Mouse (Mus musculus): Measurements from ENCODE around the gene Clec16a. TPM values are rescaled to one million over a fixed set of nuclear protein-coding genes. Genes with fewer than 3 reads are reported as not detected.
A peak's percentile ranks its signal among the peaks of the same experiment; 100 is the strongest.

The Clec16a gene
- polyA plus RNA-seq, 1 experiment, result 25.2 TPM

DNA sequence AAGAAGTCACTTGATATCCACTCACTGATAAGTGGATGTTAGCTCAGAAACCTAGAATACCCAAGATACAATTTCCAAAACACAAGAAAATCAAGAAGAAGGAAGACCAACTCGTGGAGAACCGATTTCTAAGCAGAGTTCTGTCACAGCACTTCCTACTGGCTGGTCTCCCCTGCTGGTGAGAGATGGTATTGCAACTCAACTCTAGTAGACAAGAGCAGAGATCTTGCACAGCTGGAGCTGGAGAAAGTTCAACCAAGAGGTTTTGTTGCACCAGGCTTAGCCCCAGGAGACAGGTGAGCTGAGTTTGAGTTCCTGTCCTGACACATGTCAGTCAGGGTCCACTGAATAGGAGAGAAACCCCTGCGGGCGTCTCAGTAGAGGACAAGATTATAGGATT lies 222.0 kb downstream of the Clec16a start:
- Histone ChIP-seq H3K4me3 (ENCODE audit: control insufficient read depth, insufficient read depth, low read length) (no peak overlapping the region), H3K4me1 (replicated peaks; ENCODE audit: control insufficient read depth, insufficient read depth, low read length) (peaks cover 47% of the 10 kb centered on the region), H3K27ac (ENCODE audit: control insufficient read depth, insufficient read depth, low read length) (no peak overlapping the region), H3K36me3 (ENCODE audit: control insufficient read depth, insufficient read depth, low read length) (no peaks in the 10 kb centered on the region), H3K27me3 (ENCODE audit: control insufficient read depth, insufficient read depth, low read length) (no peaks in the 10 kb centered on the region)
- 44% methylated on average over 4 of the region's 4 CpGs for WGBS
- peak; percentile 90 for DNase-seq
- TF ChIP-seq CTCF (IDR thresholded peaks at IDR 0.05; ENCODE audit: borderline replicate concordance, control insufficient read depth, extremely low read depth, insufficient read depth, low read length, poor library complexity) (no peak), POLR2A (IDR thresholded peaks at IDR 0.05; ENCODE audit: control insufficient read depth, extremely low read depth, insufficient read depth, low read length, poor library complexity) (no peak)

DNA sequence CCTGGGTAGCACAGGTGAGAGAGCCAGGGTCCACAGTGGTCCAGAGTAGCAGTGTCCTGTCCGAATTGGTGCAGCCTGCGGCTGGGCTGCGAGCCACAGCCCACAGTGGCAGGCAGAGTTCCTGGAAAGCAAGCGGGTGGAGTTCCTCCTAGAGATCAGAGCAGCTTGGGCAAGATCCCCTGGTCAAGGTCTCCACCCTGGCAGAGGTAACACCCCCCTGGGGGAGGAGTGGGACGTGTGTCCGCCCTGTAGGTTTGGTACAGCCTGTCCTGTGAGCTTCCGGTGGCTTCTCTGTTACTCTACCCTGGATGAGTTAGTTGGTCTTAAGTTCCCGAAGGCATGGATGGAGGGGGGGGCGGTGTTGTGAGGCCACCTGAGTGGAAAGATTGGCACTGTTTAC lies 223.7 kb downstream of the Clec16a start:
- no peaks in the 10 kb centered on the region for H3K36me3 ChIP-seq (ENCODE audit: control insufficient read depth, insufficient read depth, low read length)
- H3K27ac ChIP-seq (ENCODE audit: control insufficient read depth, insufficient read depth, low read length), result no peak overlapping the region; the same call in 1 of the 2 replicates
- no peak overlapping the region for H3K4me3 ChIP-seq (ENCODE audit: control insufficient read depth, insufficient read depth, low read length)
- DNase-seq, result no peak
- 17% methylated on average over 9 of the region's 9 CpGs for WGBS
- TF ChIP-seq CTCF (IDR thresholded peaks at IDR 0.05; ENCODE audit: borderline replicate concordance, control insufficient read depth, extremely low read depth, insufficient read depth, low read length, poor library complexity) (no peak), POLR2A (IDR thresholded peaks at IDR 0.05; ENCODE audit: control insufficient read depth, extremely low read depth, insufficient read depth, low read length, poor library complexity) (no peak)
- no peaks in the 10 kb centered on the region for H3K27me3 ChIP-seq (ENCODE audit: control insufficient read depth, insufficient read depth, low read length)
- peaks cover 60% of the 10 kb centered on the region for H3K4me1 ChIP-seq (replicated peaks; ENCODE audit: control insufficient read depth, insufficient read depth, low read length)

- 3% methylated on average over 2 of the region's 2 CpGs for WGBS
These were observed 224.5 kb downstream of the Clec16a start for GRCm38 (mm10) chr16:10769661-10770060.

DNA sequence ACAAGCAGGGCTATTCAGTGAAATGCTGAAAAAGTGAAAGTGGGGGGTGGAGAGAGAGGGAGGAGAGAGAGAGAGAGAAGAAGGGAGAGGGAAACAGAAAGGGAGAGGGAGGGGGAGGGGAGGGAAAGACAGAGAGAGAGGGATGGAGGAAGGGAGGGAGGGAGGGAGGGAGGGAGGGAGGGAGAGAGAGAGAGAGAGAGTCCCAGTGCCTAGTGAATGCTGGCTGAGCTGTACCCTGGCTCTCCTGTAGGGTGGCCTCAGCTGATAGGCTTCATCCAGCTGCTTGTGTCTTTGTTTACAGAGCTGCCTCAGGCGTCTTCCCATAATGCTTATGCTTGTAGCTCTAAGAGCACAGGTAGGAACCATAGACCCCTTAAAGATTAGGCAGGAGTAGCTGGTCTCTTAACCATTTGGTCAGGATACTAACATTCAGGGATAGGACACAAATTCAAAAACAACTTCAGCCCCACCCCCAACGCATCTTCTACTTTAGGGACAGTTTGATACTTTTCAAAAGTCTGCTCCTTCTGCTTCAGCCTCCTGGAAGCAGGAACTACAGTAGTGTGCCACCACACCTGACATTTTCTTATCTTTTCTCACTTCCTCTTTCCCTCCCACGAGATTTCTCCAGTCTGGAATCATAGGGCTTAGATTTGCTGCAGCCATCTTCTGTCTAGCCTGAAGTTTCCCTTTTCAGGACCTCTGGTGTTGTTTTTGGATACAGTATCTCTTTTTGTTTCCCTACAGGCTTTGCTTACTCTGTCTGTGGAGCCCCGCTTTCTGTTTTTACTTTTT lies 225.6 kb downstream of the Clec16a start:
- H3K4me1 ChIP-seq (replicated peaks; ENCODE audit: control insufficient read depth, insufficient read depth, low read length), result peaks cover 65% of the 10 kb centered on the region
- H3K36me3 ChIP-seq (ENCODE audit: control insufficient read depth, insufficient read depth, low read length), result no peaks in the 10 kb centered on the region
- no peak overlapping the region for H3K4me3 ChIP-seq (ENCODE audit: control insufficient read depth, insufficient read depth, low read length)
- no peak for TF ChIP-seq CTCF (IDR thresholded peaks at IDR 0.05; ENCODE audit: borderline replicate concordance, control insufficient read depth, extremely low read depth, insufficient read depth, low read length, poor library complexity)
- no peak for TF ChIP-seq POLR2A (IDR thresholded peaks at IDR 0.05; ENCODE audit: control insufficient read depth, extremely low read depth, insufficient read depth, low read length, poor library complexity)
- 30% methylated on average over 4 of the region's 4 CpGs for WGBS
- peak overlapping the region; percentile 75 for H3K27ac ChIP-seq (ENCODE audit: control insufficient read depth, insufficient read depth, low read length)
- peak; percentile 44 for DNase-seq
- H3K27me3 ChIP-seq (ENCODE audit: control insufficient read depth, insufficient read depth, low read length), result no peaks in the 10 kb centered on the region

More at GRCm38 (mm10) chr16:10769661-10770060, 224.5 kb downstream of the Clec16a start:
- Histone ChIP-seq H3K36me3 (ENCODE audit: control insufficient read depth, insufficient read depth, low read length) (no peaks in the 10 kb centered on the region), H3K27me3 (ENCODE audit: control insufficient read depth, insufficient read depth, low read length) (no peaks in the 10 kb centered on the region), H3K27ac (ENCODE audit: control insufficient read depth, insufficient read depth, low read length) (peak overlapping the region; percentile 80), H3K4me3 (ENCODE audit: control insufficient read depth, insufficient read depth, low read length) (no peak overlapping the region), H3K4me1 (replicated peaks; ENCODE audit: control insufficient read depth, insufficient read depth, low read length) (peaks cover 66% of the 10 kb centered on the region)
- DNase-seq, result peak; percentile 77
- TF ChIP-seq CTCF (IDR thresholded peaks at IDR 0.05; ENCODE audit: borderline replicate concordance, control insufficient read depth, extremely low read depth, insufficient read depth, low read length, poor library complexity) (no peak), POLR2A (IDR thresholded peaks at IDR 0.05; ENCODE audit: control insufficient read depth, extremely low read depth, insufficient read depth, low read length, poor library complexity) (peak; percentile 18; the same call in 1 of the 2 replicates)

DNA sequence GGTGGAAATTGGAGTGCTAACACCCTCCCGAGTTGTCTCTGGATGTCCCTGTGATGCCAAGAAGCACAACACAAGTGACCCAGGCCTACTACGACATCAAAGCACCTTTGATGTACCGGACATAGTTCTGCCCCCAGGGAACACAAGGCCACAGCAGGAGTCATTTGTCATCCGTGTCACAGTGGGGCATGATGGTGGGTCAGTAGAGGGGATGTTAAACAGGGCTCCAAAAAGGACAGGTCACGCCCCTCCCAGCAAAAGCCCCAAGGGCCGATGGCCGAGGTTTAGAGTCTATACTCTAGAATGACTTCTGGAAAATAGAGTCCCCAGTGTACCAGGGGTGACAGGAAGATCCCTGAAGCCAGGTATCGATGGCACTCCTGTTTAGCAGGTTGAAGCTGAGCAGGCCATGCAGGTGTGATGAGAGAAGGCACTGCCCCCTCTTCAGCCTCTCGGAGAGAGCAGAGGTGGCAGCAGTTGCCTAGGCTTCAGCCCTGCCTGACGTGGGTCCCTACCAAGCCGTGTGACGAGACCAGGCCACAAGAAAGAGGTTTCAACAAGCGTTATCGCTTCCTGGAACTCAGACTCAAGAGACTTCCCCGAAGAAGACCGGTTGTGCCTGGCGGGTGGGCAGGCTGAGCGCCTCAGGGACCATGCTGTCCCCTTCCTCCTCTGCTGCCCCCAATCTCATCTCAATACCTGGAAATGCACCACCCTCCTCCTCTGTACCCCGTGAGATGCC lies 226.8 kb downstream of the Clec16a start:
- H3K4me3 ChIP-seq (ENCODE audit: control insufficient read depth, insufficient read depth, low read length), result no peak overlapping the region
- DNase-seq, result peak; percentile 80
- H3K27me3 ChIP-seq (ENCODE audit: control insufficient read depth, insufficient read depth, low read length), result no peaks in the 10 kb centered on the region
- TF ChIP-seq POLR2A (IDR thresholded peaks at IDR 0.05; ENCODE audit: control insufficient read depth, extremely low read depth, insufficient read depth, low read length, poor library complexity), result no peak
- TF ChIP-seq CTCF (IDR thresholded peaks at IDR 0.05; ENCODE audit: borderline replicate concordance, control insufficient read depth, extremely low read depth, insufficient read depth, low read length, poor library complexity), result 0 out of 2 replicates have a peak, but pooled peaks have one; percentile 13
- no peaks in the 10 kb centered on the region for H3K36me3 ChIP-seq (ENCODE audit: control insufficient read depth, insufficient read depth, low read length)
- H3K4me1 ChIP-seq (replicated peaks; ENCODE audit: control insufficient read depth, insufficient read depth, low read length), result peaks cover 65% of the 10 kb centered on the region
- H3K27ac ChIP-seq (ENCODE audit: control insufficient read depth, insufficient read depth, low read length), result peak overlapping the region; percentile 74
- WGBS, result 19% methylated on average over 19 of the region's 19 CpGs

DNA sequence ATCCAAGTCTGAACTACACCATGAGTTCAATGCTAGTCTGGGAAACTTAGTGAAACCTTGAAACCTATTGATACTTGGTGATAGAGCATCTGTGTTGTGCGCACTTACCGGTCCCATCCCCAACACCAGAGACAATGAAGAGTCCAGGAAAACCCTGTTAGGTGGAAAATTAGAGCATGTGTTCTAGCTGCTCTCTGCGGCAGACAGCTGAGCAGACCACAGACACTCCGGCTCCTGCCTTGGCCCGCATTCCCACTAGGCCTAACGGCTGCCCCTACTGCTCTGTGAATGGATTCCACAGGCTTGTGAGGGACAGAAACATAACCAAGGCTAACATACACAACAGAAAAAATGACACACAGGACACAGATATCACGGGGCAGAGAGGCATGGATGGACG lies 228.4 kb downstream of the Clec16a start:
- H3K27ac ChIP-seq (ENCODE audit: control insufficient read depth, insufficient read depth, low read length), result 0 out of 2 replicates have a peak overlapping the region, but pooled peaks have one; percentile 8
- WGBS, result 82% methylated on average over 8 of the region's 8 CpGs
- H3K4me1 ChIP-seq (replicated peaks; ENCODE audit: control insufficient read depth, insufficient read depth, low read length), result peaks cover 60% of the 10 kb centered on the region
- TF ChIP-seq POLR2A (IDR thresholded peaks at IDR 0.05; ENCODE audit: control insufficient read depth, extremely low read depth, insufficient read depth, low read length, poor library complexity) (no peak), CTCF (IDR thresholded peaks at IDR 0.05; ENCODE audit: borderline replicate concordance, control insufficient read depth, extremely low read depth, insufficient read depth, low read length, poor library complexity) (no peak)
- H3K4me3 ChIP-seq (ENCODE audit: control insufficient read depth, insufficient read depth, low read length), result no peak overlapping the region
- DNase-seq, result no peak
- no peaks in the 10 kb centered on the region for H3K27me3 ChIP-seq (ENCODE audit: control insufficient read depth, insufficient read depth, low read length)
- H3K36me3 ChIP-seq (ENCODE audit: control insufficient read depth, insufficient read depth, low read length), result no peaks in the 10 kb centered on the region
